Mouse (Mus musculus): ENCODE measurements at regions not wholly inside any gene's neighbourhood (a gene's known extent, or its start where the extent isn't known, plus 50 kb on each side); places are given as distances from the start of the nearest gene placed in this dataset.
A peak's percentile ranks its signal among the peaks of the same experiment; 100 is the strongest.

- Histone ChIP-seq H3K4me3 (no peak overlapping the region), H3K27ac (no peak overlapping the region)
- no peak for TF ChIP-seq CTCF (conservative IDR thresholded peaks at IDR 0.05)
- no peak for DNase-seq (ENCODE audit: low spot score in 2 of 2)
Measured at GRCm38 (mm10) chr10:44686055-44686454, 157.8 kb upstream of the Prdm1 start.

GRCm38 (mm10) chr10:44685215-44685614 is 156.9 kb upstream of the Prdm1 start:
- DNase-seq (ENCODE audit: low spot score in 2 of 2) = no peak
- no peak overlapping the region for H3K4me3 ChIP-seq
- no peak overlapping the region for H3K27ac ChIP-seq
- TF ChIP-seq CTCF (conservative IDR thresholded peaks at IDR 0.05) = no peak

- no peak overlapping the region for H3K4me3 ChIP-seq
- no peak overlapping the region for H3K27ac ChIP-seq
- DNase-seq (ENCODE audit: low spot score in 2 of 2) = no peak
- TF ChIP-seq CTCF (conservative IDR thresholded peaks at IDR 0.05) = no peak
Measured at GRCm38 (mm10) chr10:44676506-44676905, 148.2 kb upstream of the Prdm1 start.

- TF ChIP-seq CTCF (conservative IDR thresholded peaks at IDR 0.05) = no peak
- Histone ChIP-seq H3K27ac (no peak overlapping the region), H3K4me3 (no peak overlapping the region)
- DNase-seq (ENCODE audit: low spot score in 2 of 2) = no peak
Measured at GRCm38 (mm10) chr10:44665509-44666144, 137.3 kb upstream of the Prdm1 start.

- no peak for DNase-seq (ENCODE audit: low spot score in 2 of 2)
Measured at GRCm38 (mm10) chr10:44659499-44659898, 131.2 kb upstream of the Prdm1 start.

GRCm38 (mm10) chr10:44653761-44654160 is 125.5 kb upstream of the Prdm1 start:
- Histone ChIP-seq H3K27ac (no peak overlapping the region), H3K4me3 (no peak overlapping the region)
- no peak for DNase-seq (ENCODE audit: low spot score in 2 of 2)
- no peak for TF ChIP-seq CTCF (conservative IDR thresholded peaks at IDR 0.05)

More at GRCm38 (mm10) chr10:44659499-44659898, 131.2 kb upstream of the Prdm1 start:
- Histone ChIP-seq H3K4me3 (no peak overlapping the region), H3K27ac (no peak overlapping the region)
- no peak for TF ChIP-seq CTCF (conservative IDR thresholded peaks at IDR 0.05)

GRCm38 (mm10) chr10:44647021-44647420 is 118.7 kb upstream of the Prdm1 start:
- no peak for TF ChIP-seq CTCF (conservative IDR thresholded peaks at IDR 0.05)
- H3K4me3 ChIP-seq = no peak overlapping the region
- no peak for DNase-seq (ENCODE audit: low spot score in 2 of 2)

GRCm38 (mm10) chr10:44646615-44647014 is 118.3 kb upstream of the Prdm1 start:
- DNase-seq (ENCODE audit: low spot score in 2 of 2) = no peak
- Histone ChIP-seq H3K27ac (no peak overlapping the region), H3K4me3 (no peak overlapping the region)
- TF ChIP-seq CTCF (conservative IDR thresholded peaks at IDR 0.05) = no peak

More at GRCm38 (mm10) chr10:44647021-44647420, 118.7 kb upstream of the Prdm1 start:
- no peak overlapping the region for H3K27ac ChIP-seq

GRCm38 (mm10) chr10:44641616-44642015 is 113.3 kb upstream of the Prdm1 start:
- DNase-seq (ENCODE audit: low spot score in 2 of 2) = no peak
- H3K4me3 ChIP-seq = no peak overlapping the region
- H3K27ac ChIP-seq = no peak overlapping the region
- TF ChIP-seq CTCF (conservative IDR thresholded peaks at IDR 0.05) = no peak

GRCm38 (mm10) chr10:44640620-44641019 is 112.3 kb upstream of the Prdm1 start:
- no peak for DNase-seq (ENCODE audit: low spot score in 2 of 2)

GRCm38 (mm10) chr10:44638678-44639077 is 110.4 kb upstream of the Prdm1 start:
- Histone ChIP-seq H3K4me3 (no peak overlapping the region), H3K27ac (no peak overlapping the region)
- DNase-seq (ENCODE audit: low spot score in 2 of 2) = no peak
- TF ChIP-seq CTCF (conservative IDR thresholded peaks at IDR 0.05) = no peak

More at GRCm38 (mm10) chr10:44640620-44641019, 112.3 kb upstream of the Prdm1 start:
- no peak for TF ChIP-seq CTCF (conservative IDR thresholded peaks at IDR 0.05)
- Histone ChIP-seq H3K4me3 (no peak overlapping the region), H3K27ac (no peak overlapping the region)

- Histone ChIP-seq H3K27ac (no peak overlapping the region), H3K4me3 (no peak overlapping the region)
- DNase-seq (ENCODE audit: low spot score in 2 of 2) = no peak
- no peak for TF ChIP-seq CTCF (conservative IDR thresholded peaks at IDR 0.05)
Measured at GRCm38 (mm10) chr10:44636786-44637185, 108.5 kb upstream of the Prdm1 start.

- TF ChIP-seq CTCF (conservative IDR thresholded peaks at IDR 0.05) = no peak
- no peak overlapping the region for H3K4me3 ChIP-seq
- DNase-seq (ENCODE audit: low spot score in 2 of 2) = no peak
- no peak overlapping the region for H3K27ac ChIP-seq
Measured at GRCm38 (mm10) chr10:44636061-44636460, 107.8 kb upstream of the Prdm1 start.

- no peak overlapping the region for H3K4me3 ChIP-seq
- no peak for DNase-seq (ENCODE audit: low spot score in 2 of 2)
- no peak for TF ChIP-seq CTCF (conservative IDR thresholded peaks at IDR 0.05)
- H3K27ac ChIP-seq = peak overlapping the region; percentile 43; the same call in 1 of the 2 replicates
Measured at GRCm38 (mm10) chr10:44631584-44631983, 103.3 kb upstream of the Prdm1 start.
